Mouse (Mus musculus) thymus, adult 2 months (tissue): Measurements from ENCODE around the gene Opn4. TPM values are rescaled to one million over a fixed set of nuclear protein-coding genes. Genes with fewer than 3 reads are reported as not detected.

Experiments used
- DNase-seq: peaks from one replicate; pipeline ENCODE4 v3.0.0; 2021
- H3K27ac ChIP-seq: fragments of 200-500 bp; 2 replicates; pipeline ENCODE4 v1.5.1; 2012; ENCODE audit warnings: low read length, control low read depth; ENCODE audit not compliant: control insufficient read depth, insufficient read depth
- H3K27me3 ChIP-seq: fragments of 200-500 bp; 2 replicates; pipeline ENCODE4 v1.6.1; 2012; ENCODE audit warnings: mild to moderate bottlenecking, low read length, moderate library complexity, mixed read lengths; ENCODE audit not compliant: control insufficient read depth, insufficient read depth
- H3K36me3 ChIP-seq: fragments of 200-500 bp; 2 replicates; pipeline ENCODE4 v1.6.1; 2012; ENCODE audit warnings: mild to moderate bottlenecking, low read length, moderate library complexity; ENCODE audit not compliant: control insufficient read depth, insufficient read depth
- H3K4me1 ChIP-seq: fragments of 200-500 bp; replicated peaks from 2 replicates; pipeline ENCODE4 v1.6.1; 2012; ENCODE audit warnings: low read length; ENCODE audit not compliant: control insufficient read depth, insufficient read depth
- H3K4me3 ChIP-seq: fragments of 200-500 bp; 2 replicates; pipeline ENCODE4 v1.5.1; 2012; ENCODE audit warnings: mild to moderate bottlenecking, low read length, control low read depth, moderate library complexity; ENCODE audit not compliant: control insufficient read depth, insufficient read depth
- CTCF ChIP-seq: fragments of 200-500 bp; IDR thresholded peaks from 2 replicates; pipeline ENCODE4 v1.5.1; 2012; ENCODE audit warnings: mild to moderate bottlenecking, control low read depth, low read length, moderate library complexity, borderline replicate concordance; ENCODE audit not compliant: control insufficient read depth, poor library complexity, insufficient read depth; ENCODE audit errors: extremely low read depth
- POLR2A ChIP-seq: fragments of 200-500 bp; IDR thresholded peaks from 2 replicates; pipeline ENCODE4 v1.6.1; 2012; ENCODE audit warnings: mild to moderate bottlenecking, low read length, control low read depth, moderate library complexity; ENCODE audit not compliant: control insufficient read depth, poor library complexity, insufficient read depth; ENCODE audit errors: extremely low read depth
- WGBS: fragments of 180-500 bp; shearing (Covaris S2); methylation state at CpG from one replicate; pipeline ENCODE4 v1.1.7; 2018; 5-methylcytosine and 5-hydroxymethylcytosine counted together
- polyA plus RNA-seq: library from polyadenylated mRNA; depleted of rRNA; stranded (reverse); fragments of >200 nt; gene quantifications from 2 replicates; pipeline ENCODE4 v1.2.3, GENCODE M21; 2012

The Opn4 gene
- polyA plus RNA-seq, 1 experiment = 1.1 TPM

DNA sequence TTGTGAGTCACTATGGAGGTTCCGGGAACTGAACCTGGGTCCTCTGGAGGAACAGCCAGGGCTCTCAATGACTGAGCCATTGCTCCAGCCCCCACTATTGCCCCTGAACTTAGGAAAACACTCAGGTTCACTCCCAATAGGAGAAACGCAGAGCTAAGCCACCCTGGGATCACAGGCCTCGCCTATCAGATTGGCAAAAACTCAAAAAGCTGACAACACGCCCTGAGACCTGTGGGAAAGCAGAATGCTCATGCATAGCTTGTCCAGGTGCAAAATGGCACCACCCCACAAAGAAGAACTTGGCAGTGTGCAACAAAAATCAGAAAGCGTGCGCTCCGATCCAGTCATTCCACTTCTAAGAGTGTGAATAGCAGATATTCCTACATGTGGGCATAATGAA lies 26.9 kb upstream of the Opn4 start:
- H3K36me3 ChIP-seq = no peaks in the 10 kb centered on the region
- H3K4me3 ChIP-seq = no peak overlapping the region
- no peak for TF ChIP-seq POLR2A
- no peak for TF ChIP-seq CTCF
- no peak overlapping the region for H3K27ac ChIP-seq
- 0 out of 2 replicates have a peak, but pooled peaks cover 4% of the 10 kb centered on the region for H3K4me1 ChIP-seq
- H3K27me3 ChIP-seq = no peaks in the 10 kb centered on the region
- no peak for DNase-seq
- 88% methylated on average over 7 of the region's 7 CpGs for WGBS

DNA sequence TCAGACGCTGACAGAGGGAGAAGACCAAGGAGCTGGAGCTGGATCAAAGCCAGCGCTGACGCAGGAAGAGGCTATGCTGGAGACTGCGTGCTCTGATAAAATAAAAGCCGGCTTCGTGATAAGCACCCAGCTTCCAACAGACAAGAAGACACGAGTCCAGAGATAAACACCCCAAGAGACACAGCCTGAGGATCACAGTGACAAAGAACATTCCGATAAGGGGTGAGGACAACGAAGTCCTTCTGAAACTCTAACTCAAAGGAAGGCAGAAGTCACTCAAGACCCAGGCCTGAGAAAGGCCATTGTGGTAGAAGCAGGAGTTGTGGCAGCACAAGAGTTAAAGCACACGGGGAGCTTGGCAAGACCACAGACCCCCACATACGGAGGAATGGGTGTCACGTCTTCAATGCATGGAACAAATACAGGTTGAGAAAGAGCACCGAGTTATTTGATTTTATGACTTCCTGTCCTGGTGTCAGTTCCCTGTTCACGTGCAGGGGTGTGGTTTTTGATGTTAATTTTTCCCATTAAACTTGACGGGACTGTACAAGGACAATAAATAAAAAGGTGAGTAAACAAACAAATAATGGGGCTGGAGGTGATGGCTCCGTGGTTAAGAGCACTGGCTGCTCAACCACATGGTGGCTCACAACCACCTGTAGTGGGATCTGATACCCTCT lies 23.7 kb upstream of the Opn4 start:
- no peak overlapping the region for H3K27ac ChIP-seq
- 59% methylated on average over 16 of the region's 16 CpGs for WGBS

DNA sequence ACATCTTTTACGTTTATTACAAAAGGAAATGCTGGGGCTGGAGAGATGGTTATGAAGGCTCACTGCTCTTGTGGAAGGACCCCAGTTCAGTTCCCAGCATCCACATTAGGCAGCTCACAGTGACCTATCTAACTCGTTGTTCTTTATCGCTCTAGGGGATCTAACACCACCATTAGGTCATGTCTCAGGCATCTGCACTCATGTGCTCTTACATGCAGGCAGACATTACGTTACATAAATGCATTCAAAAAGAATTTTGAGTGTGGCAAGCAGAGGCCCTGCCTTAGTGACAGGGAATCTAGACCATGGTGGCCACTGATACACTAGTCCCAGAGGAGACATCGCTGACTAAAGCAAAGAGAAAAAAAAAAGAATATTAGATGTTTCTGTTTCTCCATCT lies 23.1 kb upstream of the Opn4 start:
- no peaks in the 10 kb centered on the region for H3K27me3 ChIP-seq
- 93% methylated on average over 5 of the region's 5 CpGs for WGBS
- no peak overlapping the region for H3K27ac ChIP-seq
- H3K36me3 ChIP-seq = no peaks in the 10 kb centered on the region
- DNase-seq = no peak
- TF ChIP-seq CTCF = no peak
- no peak for TF ChIP-seq POLR2A
- H3K4me1 ChIP-seq = 0 out of 2 replicates have a peak, but pooled peaks cover 4% of the 10 kb centered on the region
- H3K4me3 ChIP-seq = no peak overlapping the region

More for the DNA sequence above, 23.7 kb upstream of the Opn4 start:
- TF ChIP-seq POLR2A (no peak), CTCF (no peak)
- no peak for DNase-seq
- Histone ChIP-seq H3K27me3 (no peaks in the 10 kb centered on the region), H3K4me3 (no peak overlapping the region), H3K4me1 (0 out of 2 replicates have a peak, but pooled peaks cover 4% of the 10 kb centered on the region), H3K36me3 (no peaks in the 10 kb centered on the region)

DNA sequence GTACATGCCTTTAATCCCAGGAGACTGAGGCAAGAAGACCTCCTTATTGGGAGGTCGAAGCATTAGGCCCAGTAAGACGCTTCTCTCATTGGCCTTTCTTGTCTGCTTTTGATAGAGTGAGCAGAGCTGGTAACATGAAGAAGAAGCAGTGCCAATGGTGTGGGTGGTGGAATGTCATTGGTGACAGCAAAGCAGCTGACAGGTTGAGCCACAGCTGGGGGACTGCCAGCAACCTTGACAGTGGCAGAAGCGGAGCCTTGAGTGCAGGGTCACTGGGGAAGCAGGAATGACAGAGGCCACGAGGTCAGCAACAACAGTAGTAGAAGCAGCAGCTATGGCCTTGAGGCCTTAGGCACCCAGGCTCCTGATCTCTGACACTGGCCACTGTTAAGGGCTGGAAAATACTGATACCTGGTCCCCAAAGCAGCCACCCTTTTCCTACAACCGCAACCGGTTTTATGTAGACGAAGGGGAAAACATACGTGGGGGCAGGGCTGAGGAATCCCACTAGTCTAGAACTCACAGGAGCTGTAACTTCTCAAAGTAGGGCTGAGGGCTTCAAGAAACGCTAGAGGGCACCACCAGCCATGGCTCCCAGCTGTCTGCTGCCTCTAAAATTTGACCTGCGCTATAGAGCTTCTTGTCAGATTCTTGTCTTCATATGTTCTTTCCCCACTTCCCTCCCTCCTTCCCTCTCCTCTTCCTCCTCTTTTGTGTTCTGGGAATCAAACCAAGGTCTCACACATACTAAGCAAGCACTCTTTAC lies 20.9 kb upstream of the Opn4 start:
- Histone ChIP-seq H3K36me3 (no peaks in the 10 kb centered on the region), H3K4me1 (0 out of 2 replicates have a peak, but pooled peaks cover 4% of the 10 kb centered on the region), H3K27me3 (no peaks in the 10 kb centered on the region), H3K27ac (no peak overlapping the region), H3K4me3 (no peak overlapping the region)
- peak; percentile 70 for DNase-seq
- TF ChIP-seq POLR2A = no peak
- no peak; the same call in 1 of the 2 replicates for TF ChIP-seq CTCF
- 46% methylated on average over 10 of the region's 10 CpGs for WGBS

DNA sequence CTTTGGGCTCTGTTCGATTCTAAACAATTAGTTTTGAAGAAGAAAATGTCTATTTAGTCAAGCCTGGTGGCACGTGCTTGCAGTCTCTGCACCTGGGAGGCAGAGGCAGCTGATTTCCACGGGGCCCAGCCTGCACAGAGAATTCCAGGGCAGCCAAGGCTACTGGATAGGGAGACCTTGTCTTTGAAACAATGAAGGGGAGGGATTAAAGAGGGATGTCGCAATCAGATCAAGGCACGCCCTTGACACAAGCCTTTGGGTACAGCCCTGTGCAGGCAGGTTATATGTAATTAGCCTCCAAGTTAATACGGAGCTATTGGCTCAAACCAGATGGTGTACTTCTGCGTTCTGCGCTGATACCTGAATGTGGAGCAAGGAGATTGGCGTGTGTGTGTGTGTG lies 18.9 kb upstream of the Opn4 start:
- DNase-seq = no peak
- H3K4me1 ChIP-seq = peaks cover 13% of the 10 kb centered on the region
- WGBS = 69% methylated on average over 9 of the region's 9 CpGs

DNA sequence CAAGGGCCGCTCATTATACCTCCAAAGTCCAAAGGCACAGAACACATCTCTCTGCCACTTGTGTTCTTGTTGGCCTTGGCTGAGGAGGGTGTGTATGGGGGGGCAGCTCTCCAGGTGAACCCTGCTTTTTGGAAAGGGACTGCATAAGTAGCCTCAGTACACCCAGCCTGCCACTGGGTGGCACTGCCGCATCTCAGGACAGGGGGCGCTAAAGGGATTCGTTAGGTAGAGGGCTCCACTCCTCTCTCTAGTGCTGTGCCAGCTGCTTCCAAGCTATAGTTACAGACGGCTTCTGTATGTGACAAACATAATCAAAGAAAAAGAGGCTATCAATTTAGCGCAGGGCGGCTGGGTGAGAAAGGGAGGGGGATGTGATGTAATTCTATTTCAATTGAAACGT lies 16.9 kb upstream of the Opn4 start:
- Histone ChIP-seq H3K36me3 (no peaks in the 10 kb centered on the region), H3K27me3 (no peaks in the 10 kb centered on the region), H3K4me3 (no peak overlapping the region), H3K4me1 (peaks cover 9% of the 10 kb centered on the region), H3K27ac (no peak overlapping the region)
- peak; percentile 92 for DNase-seq
- WGBS = 3% methylated on average over 8 of the region's 8 CpGs
- TF ChIP-seq CTCF (peak; percentile 98), POLR2A (no peak)

More for the DNA sequence above, 18.9 kb upstream of the Opn4 start:
- no peak overlapping the region for H3K4me3 ChIP-seq
- no peaks in the 10 kb centered on the region for H3K27me3 ChIP-seq
- H3K27ac ChIP-seq = no peak overlapping the region
- no peaks in the 10 kb centered on the region for H3K36me3 ChIP-seq
- TF ChIP-seq CTCF (no peak), POLR2A (no peak)
